Mouse (Mus musculus): ENCODE measurements around the gene Lpin3.

- TF ChIP-seq CTCF (IDR thresholded peaks at IDR 0.05; ENCODE audit: extremely low read depth, insufficient read depth, insufficient read length, insufficient replicate concordance) (no peak), POLR2A (IDR thresholded peaks at IDR 0.05; ENCODE audit: low read depth, low read length) (no peak)
Measured at GRCm38 (mm10) chr2:160872890-160873382, 7.5 kb upstream of the Lpin3 start, which contains the start of gene Zhx3.

Measured in spleen, adult 2 months (tissue).